Mouse (Mus musculus): Measurements from ENCODE around the gene Pdcd11. TPM values are rescaled to one million over a fixed set of nuclear protein-coding genes. Genes with fewer than 3 reads are reported as not detected.

The Pdcd11 gene
- polyA plus RNA-seq (2016; fragmentation: Nextera tagmentation; extraction: Ambion mirVana), result 10.9 and 11.7 TPM in 2 replicates

DNA sequence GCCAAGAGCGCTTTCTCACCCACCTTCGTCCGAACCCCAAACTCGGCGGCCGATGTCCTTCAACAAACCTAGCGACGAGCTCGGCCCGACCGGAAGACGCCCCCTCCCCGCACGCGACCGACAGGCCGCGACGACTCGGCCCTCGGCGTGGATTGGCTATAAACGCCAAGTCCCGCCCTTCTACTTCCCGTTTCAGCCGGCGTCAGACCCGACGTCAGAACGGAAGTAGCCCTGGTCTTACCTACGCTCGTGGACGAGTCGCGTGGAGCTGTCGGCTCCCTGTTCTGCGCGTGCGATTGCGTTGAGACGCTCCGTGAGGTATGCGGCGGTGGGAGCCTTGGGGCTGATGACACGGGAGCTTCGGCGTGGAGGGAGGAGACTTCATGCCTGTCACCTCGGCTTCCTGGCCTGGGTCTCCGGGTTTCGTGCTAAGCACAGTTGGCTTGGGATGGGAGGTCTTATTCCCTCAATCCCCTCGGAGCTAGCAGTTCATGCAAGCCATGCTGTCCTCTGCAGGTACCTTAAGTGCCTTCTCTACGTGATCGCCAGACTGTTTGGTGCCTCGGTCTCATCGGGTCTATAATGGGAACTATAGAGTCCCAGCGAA, at the start of gene Pdcd11, which contains the start of gene Usmg5:
TSS of gene Pdcd11 (plus strand) at position 219 of the 607 bp plus-strand sequence.
TSS of gene Usmg5 (minus strand) at position 98 of the 607 bp plus-strand sequence.
- Histone ChIP-seq H3K9me3 (replicated peaks) (no peaks in the 10 kb centered on the region), H3K27me3 (replicated peaks) (no peaks in the 10 kb centered on the region), H3K9ac (peak within 1 kb of the TSS; percentile 92), H3K36me3 (peaks cover 58% of the 10 kb centered on the region), H3K4me2 (peak within 1 kb of the TSS; percentile 80), H3K27ac (peak within 1 kb of the TSS; percentile 75), H3K4me1 (peaks cover 27% of the 10 kb centered on the region), H3K4me3 (peak within 1 kb of the TSS; percentile 79)
- ATAC-seq, result peak; percentile 98
- under 1% methylated on average over 56 of the region's 56 CpGs for WGBS (ENCODE audit: insufficient replicate concordance)

DNA sequence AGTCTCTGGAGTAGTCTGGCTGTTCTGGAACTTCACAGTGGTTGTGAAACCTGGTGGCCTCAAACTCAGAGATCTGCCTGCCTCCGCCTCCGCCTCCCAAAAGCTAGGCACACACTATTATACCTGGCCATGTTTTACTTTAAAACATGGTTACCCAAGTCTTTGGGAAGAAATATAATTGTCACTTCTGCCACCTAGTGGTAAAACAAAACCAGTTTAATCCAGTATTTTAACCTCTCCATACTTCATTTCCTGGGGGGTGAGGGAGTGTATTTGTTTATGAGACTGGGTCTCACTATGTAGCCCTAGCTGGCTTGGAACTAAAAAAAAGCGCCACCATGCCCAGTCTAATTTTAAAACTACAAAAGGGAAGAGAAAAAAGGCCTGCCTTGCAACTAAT, 47.0 kb upstream of the Pdcd11 start:
- H3K4me1 ChIP-seq, result no peaks in the 10 kb centered on the region
- H3K36me3 ChIP-seq, result peaks cover 75% of the 10 kb centered on the region
- H3K4me3 ChIP-seq, result no peak overlapping the region
- no peak for ATAC-seq
- 67% methylated on average over 3 of the region's 3 CpGs for WGBS (ENCODE audit: insufficient replicate concordance)
- no peak overlapping the region for H3K9ac ChIP-seq
- H3K9me3 ChIP-seq (replicated peaks), result no peaks in the 10 kb centered on the region
- H3K4me2 ChIP-seq, result no peak overlapping the region
- H3K27ac ChIP-seq, result no peak overlapping the region
- no peaks in the 10 kb centered on the region for H3K27me3 ChIP-seq (replicated peaks)

DNA sequence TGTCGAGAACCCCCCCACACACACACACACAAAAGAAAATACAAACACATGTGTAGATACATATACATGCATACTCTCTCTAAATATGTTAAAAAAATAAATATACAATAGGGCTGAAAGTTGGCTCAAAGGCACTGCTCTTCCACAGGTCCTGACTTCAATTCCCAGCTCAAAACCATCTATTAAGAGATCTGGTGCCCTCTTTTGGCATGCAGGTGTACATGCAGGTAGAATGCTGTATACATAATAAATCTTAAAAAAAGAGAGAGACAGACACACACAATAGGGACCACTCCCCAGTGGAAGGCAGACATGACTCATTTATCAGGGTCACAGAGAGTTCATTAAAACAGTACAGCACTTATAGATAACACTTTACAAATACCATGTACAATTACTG, 44.2 kb upstream of the Pdcd11 start:
- no peak overlapping the region for H3K27ac ChIP-seq
- H3K9me3 ChIP-seq (replicated peaks), result no peaks in the 10 kb centered on the region
- no peak overlapping the region for H3K4me3 ChIP-seq
- H3K27me3 ChIP-seq (replicated peaks), result no peaks in the 10 kb centered on the region
- no peak overlapping the region for H3K9ac ChIP-seq
- ATAC-seq, result no peak
- H3K4me1 ChIP-seq, result peaks cover 20% of the 10 kb centered on the region
- no peak overlapping the region for H3K4me2 ChIP-seq
- WGBS (ENCODE audit: insufficient replicate concordance), result 77% methylated on average over 1 of the region's 1 CpGs
- peaks cover 50% of the 10 kb centered on the region for H3K36me3 ChIP-seq

DNA sequence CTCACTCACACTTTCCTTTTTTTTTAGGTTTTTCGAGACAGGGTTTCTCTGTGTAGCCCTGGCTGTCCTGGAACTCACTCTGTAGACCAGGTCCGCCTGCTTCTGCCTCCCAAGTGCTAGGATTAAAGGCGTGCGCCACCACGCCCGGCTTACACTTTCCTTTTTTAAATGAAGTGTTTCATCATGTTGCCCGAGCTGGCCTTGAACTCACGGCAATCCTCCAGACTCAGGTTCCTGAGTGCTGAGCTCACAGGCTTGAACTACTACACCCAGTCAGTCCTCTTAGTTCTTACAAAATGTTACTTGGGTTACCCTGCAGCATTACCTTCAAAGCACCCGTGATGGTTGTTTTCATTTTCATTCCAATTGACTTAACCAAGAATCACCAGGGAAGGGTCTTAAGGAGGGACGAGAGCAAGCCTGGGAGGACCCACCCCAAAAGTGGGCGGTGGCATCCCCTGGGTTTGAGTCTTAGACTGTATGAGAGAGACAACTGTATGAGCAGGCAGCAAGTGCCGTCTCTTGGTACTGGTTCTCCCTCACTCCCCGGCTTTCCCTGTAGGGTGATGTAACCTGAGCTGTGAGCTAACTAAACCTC, 43.2 kb upstream of the Pdcd11 start:
- WGBS (ENCODE audit: insufficient replicate concordance), result 78% methylated on average over 13 of the region's 13 CpGs
- Histone ChIP-seq H3K4me1 (peaks cover 20% of the 10 kb centered on the region), H3K4me3 (no peak overlapping the region), H3K27ac (no peak overlapping the region), H3K4me2 (no peak overlapping the region), H3K36me3 (peaks cover 43% of the 10 kb centered on the region), H3K9ac (no peak overlapping the region), H3K27me3 (replicated peaks) (no peaks in the 10 kb centered on the region), H3K9me3 (replicated peaks) (no peaks in the 10 kb centered on the region)
- no peak for ATAC-seq

DNA sequence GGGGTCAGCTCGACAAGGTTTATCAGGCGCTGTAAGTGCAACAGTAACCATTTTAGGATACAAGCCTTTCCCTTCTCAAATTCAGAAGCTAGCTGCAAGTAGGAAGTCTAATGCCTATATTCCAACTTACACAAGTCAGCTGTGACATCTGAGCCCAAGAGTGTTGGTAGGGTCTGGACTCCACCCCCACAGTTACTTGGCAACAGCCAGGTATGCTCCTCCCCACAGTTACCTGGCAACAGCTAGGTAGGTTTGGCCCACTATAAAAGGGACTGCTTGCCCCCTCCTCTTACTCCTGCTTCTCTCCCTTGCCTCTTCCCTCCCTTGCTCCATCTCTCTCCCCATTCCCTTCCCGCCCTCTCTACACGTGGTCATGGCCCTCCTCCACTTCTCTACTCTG, 41.5 kb upstream of the Pdcd11 start:
- Histone ChIP-seq H3K9ac (peak overlapping the region; percentile 89; the same call in 1 of the 2 replicates), H3K4me2 (peak overlapping the region; percentile 98), H3K9me3 (replicated peaks) (no peaks in the 10 kb centered on the region), H3K27me3 (replicated peaks) (no peaks in the 10 kb centered on the region), H3K36me3 (peaks cover 36% of the 10 kb centered on the region), H3K27ac (no peak overlapping the region), H3K4me1 (peaks cover 24% of the 10 kb centered on the region), H3K4me3 (peak overlapping the region; percentile 90; the same call in 1 of the 2 replicates)
- no peak for ATAC-seq
- WGBS (ENCODE audit: insufficient replicate concordance), result 61% methylated on average over 4 of the region's 4 CpGs

DNA sequence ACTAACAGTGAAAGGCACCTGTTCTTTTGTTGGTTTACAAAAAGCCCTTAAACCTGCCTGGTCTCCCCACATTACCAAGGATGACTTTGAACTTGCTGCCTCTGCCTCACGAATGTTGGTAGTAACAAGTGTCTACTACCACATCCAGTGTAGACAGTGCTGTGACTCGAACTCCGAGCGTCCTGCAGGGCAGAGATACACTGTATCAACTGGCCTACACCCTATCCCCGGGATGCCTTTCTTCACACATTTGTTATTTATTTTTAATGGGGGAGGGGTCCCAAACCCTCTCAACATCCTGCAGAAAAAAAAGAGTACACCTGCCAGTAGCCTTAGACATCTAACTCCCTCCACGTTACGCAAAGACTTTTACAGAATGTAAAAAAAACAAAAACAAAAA, 40.7 kb upstream of the Pdcd11 start:
- Histone ChIP-seq H3K36me3 (peaks cover 32% of the 10 kb centered on the region), H3K27me3 (replicated peaks) (no peaks in the 10 kb centered on the region), H3K27ac (peak overlapping the region; percentile 90), H3K4me1 (peaks cover 24% of the 10 kb centered on the region), H3K9ac (peak overlapping the region; percentile 89), H3K9me3 (replicated peaks) (no peaks in the 10 kb centered on the region), H3K4me3 (peak overlapping the region; percentile 90), H3K4me2 (peak overlapping the region; percentile 98)
- no peak for ATAC-seq
- 4% methylated on average over 7 of the region's 7 CpGs for WGBS (ENCODE audit: insufficient replicate concordance)

DNA sequence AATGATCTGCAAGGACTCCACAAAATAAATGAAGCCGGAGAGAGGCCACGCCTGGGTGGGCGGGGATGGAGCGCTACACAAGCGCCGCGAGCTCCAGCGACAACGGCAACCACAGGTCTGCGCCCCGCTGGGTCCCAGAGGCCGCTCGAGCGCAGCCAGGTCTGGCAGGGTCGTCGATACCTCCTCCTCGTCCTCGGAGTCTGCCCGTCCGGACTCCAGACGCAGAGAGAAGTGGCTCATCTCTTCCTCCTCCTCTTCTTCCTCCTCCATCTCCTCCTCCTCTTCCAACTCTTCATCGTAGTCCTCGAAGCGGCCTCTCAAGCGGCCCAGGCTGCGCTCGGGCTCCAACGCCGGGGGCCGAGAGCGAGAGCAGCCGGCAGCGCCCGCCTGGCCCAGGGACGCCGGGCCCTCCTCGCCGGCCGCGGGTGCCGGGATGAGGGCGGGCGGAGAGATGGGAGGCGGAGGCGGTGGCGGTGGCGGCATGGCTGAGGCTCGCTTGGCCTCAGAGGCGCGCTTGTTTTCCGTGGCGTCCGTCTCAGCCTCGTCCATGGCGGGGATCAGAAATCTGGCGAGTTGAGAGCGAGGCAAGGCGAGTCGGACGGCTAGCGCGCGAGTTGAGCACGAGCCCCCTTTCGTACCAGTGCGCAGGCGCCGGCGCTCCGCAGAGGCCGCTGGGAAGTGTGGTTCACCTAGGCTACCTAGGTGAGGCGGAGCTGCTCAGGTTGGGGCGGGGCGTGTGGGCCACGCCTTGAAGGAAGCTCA, 40.1 kb upstream of the Pdcd11 start, which contains the start of gene Pcgf6:
TSS of gene Pcgf6 (minus strand) at position 636 of the 762 bp plus-strand sequence.
- peak within 1 kb of the TSS; percentile 89 for H3K9ac ChIP-seq
- H3K9me3 ChIP-seq (replicated peaks), result no peaks in the 10 kb centered on the region
- H3K4me2 ChIP-seq, result peak within 1 kb of the TSS; percentile 98
- peaks cover 24% of the 10 kb centered on the region for H3K4me1 ChIP-seq
- no peaks in the 10 kb centered on the region for H3K27me3 ChIP-seq (replicated peaks)
- H3K4me3 ChIP-seq, result peak within 1 kb of the TSS; percentile 90
- WGBS (ENCODE audit: insufficient replicate concordance), result under 1% methylated on average over 75 of the region's 75 CpGs
- peak within 1 kb of the TSS; percentile 90 for H3K27ac ChIP-seq
- peaks cover 28% of the 10 kb centered on the region for H3K36me3 ChIP-seq
- ATAC-seq, result peak; percentile 81

DNA sequence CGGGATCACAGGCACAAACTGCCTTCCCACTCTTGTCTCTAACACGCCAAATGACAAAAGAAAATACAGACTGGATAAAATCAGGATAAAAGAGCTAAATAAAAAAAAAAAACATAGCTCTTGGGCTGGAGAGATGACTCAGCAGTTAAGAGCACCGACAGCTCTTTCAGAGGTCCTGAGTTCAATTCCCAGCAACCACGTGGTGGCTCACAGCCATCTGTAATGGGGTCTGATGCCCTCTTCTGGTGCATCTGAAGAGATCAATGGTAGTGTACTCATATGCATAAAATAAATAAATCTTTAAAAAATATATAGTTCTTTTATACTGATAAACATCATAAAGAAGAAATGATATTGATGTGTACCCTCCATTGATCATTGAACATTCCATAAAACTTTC, 37.6 kb upstream of the Pdcd11 start:
- Histone ChIP-seq H3K27ac (no peak overlapping the region), H3K9me3 (replicated peaks) (no peaks in the 10 kb centered on the region), H3K36me3 (peaks cover 4% of the 10 kb centered on the region; the same call in 1 of the 2 replicates), H3K27me3 (replicated peaks) (no peaks in the 10 kb centered on the region; the same call in 1 of the 2 replicates), H3K4me2 (no peak overlapping the region), H3K4me3 (no peak overlapping the region), H3K9ac (no peak overlapping the region), H3K4me1 (peaks cover 24% of the 10 kb centered on the region)
- 61% methylated on average over 4 of the region's 4 CpGs for WGBS (ENCODE audit: insufficient replicate concordance)
- ATAC-seq, result no peak

DNA sequence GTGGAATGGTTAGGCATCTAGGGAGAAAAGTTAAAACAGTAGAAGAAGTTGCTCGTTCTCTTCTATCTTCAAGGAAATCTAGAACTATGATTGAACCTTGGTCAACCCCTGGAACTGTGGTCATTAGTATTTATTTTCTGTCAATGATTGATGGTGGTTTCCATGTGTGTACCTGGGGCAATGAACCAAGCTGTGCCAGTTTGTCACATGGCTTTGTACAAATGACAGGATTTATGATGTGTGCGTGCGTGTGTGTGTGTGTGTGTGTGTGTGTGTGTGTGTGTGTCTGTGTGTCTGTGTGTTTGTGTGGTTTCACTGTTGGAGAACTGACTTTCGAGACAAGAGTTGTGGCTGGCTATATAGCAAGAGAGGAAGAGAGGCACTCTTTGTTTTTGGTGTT, 37.1 kb upstream of the Pdcd11 start:
- WGBS (ENCODE audit: insufficient replicate concordance), result 69% methylated on average over 4 of the region's 4 CpGs
- no peak overlapping the region for H3K27ac ChIP-seq
- no peak for ATAC-seq

DNA sequence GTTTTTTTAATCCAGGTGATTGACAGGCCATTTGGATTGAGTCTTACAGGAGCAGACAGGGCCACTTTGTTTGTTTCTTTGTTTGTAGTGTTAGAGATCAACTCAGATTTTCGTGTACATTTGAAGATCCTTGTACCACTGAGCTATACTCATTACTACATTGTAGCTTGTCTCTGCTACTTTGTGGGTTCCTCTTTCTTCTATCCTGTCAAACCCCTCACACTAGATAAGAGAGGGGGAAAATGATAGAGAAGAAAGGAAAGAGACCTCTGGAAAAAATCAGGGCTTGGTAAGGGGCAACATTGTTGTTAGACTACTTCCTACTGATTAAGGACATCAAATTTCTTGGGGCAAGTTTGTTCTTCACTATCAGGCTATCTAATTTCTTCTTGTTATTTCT, 32.9 kb upstream of the Pdcd11 start:
- H3K36me3 ChIP-seq, result no peaks in the 10 kb centered on the region
- H3K4me1 ChIP-seq, result 0 out of 2 replicates have a peak, but pooled peaks cover 2% of the 10 kb centered on the region
- H3K9me3 ChIP-seq (replicated peaks), result no peaks in the 10 kb centered on the region
- no peak for ATAC-seq
- 33% methylated on average over 1 of the region's 1 CpGs for WGBS (ENCODE audit: insufficient replicate concordance)
- H3K4me2 ChIP-seq, result no peak overlapping the region
- no peak overlapping the region for H3K27ac ChIP-seq
- H3K27me3 ChIP-seq (replicated peaks), result no peaks in the 10 kb centered on the region; the same call in 1 of the 2 replicates
- no peak overlapping the region for H3K4me3 ChIP-seq
- no peak overlapping the region for H3K9ac ChIP-seq

More for the DNA sequence above, 37.1 kb upstream of the Pdcd11 start:
- H3K4me3 ChIP-seq, result no peak overlapping the region
- H3K36me3 ChIP-seq, result no peaks in the 10 kb centered on the region
- H3K9ac ChIP-seq, result no peak overlapping the region
- H3K9me3 ChIP-seq (replicated peaks), result no peaks in the 10 kb centered on the region
- H3K27me3 ChIP-seq (replicated peaks), result no peaks in the 10 kb centered on the region; the same call in 1 of the 2 replicates
- peaks cover 24% of the 10 kb centered on the region for H3K4me1 ChIP-seq
- H3K4me2 ChIP-seq, result no peak overlapping the region

DNA sequence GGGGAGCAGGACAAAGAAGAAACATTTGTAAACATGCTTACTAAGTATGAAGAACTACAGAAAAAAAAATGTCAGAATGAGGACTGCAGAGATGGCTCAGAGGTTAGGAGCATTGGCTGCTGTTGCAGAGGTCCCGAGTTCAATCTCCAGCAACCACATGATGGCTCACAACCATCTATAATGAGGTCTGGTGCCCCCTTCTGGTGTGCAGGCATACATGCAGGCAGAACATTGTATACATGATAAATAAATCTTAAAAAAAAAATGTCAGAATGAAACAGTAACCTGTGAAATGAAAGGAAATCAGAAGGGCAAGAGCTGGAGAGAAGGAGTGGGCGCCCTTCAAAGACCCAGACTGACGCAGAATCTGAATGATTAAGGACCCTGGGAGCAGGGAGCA, 24.7 kb upstream of the Pdcd11 start:
- H3K4me2 ChIP-seq, result no peak overlapping the region
- no peaks in the 10 kb centered on the region for H3K27me3 ChIP-seq (replicated peaks)
- no peak overlapping the region for H3K4me3 ChIP-seq
- peaks cover 8% of the 10 kb centered on the region for H3K36me3 ChIP-seq
- H3K4me1 ChIP-seq, result peaks cover 23% of the 10 kb centered on the region
- H3K9ac ChIP-seq, result no peak overlapping the region
- WGBS (ENCODE audit: insufficient replicate concordance), result 74% methylated on average over 3 of the region's 3 CpGs
- H3K27ac ChIP-seq, result no peak overlapping the region
- H3K9me3 ChIP-seq (replicated peaks), result no peaks in the 10 kb centered on the region
- ATAC-seq, result no peak

Data from liver, embryonic 12.5 days (tissue).